Mouse (Mus musculus) gastrocnemius, adult 18-20 months (tissue): ENCODE results near the gene Mrnip. TPM values are rescaled to one million over a fixed set of nuclear protein-coding genes. Genes with fewer than 3 reads are reported as not detected.

Source experiments
- DNase-seq: peaks from one replicate; pipeline ENCODE4 v3.0.0; 2021; ENCODE audit warnings: low spot score
- microRNA-seq: library from miRNA; unstranded; fragments of <30 nt; microRNA quantifications from one replicate; pipeline ENCODE4 v1.2.0, GENCODE M21; 2021
- total RNA-seq, 2 experiments: library from RNA; stranded (reverse); gene quantifications; 2 replicates each; pipeline ENCODE4 v1.2.3; 2021

Gene Mrnip
- total RNA-seq, 2 experiments from 2014 or later, result 2.4 to 2.7 TPM

GRCm38 (mm10) chr11:50248473-50249171 is 74.4 kb downstream of the Mrnip start:
- no peak for DNase-seq

Small RNAs within 50 kb of the gene (microRNA-seq; reads per million reads assigned to microRNA genes)
- not detected for gene Mir6919

Other genes with a start within 250 kb of the Mrnip start
- gene Rnf130, start 149.1 kb upstream of the Mrnip start, total RNA-seq, result 10 to 100 TPM; 47.8 to 53.2 TPM
- 10 to 100 TPM; 21.3 to 22.8 TPM for gene Tbc1d9b, start 43.0 kb upstream of the Mrnip start, total RNA-seq
- 100 to 1,000 TPM; 521 to 604 TPM for gene Sqstm1, start 36.4 kb downstream of the Mrnip start, total RNA-seq
- gene Mgat4b, start 36.4 kb downstream of the Mrnip start, total RNA-seq, result 10 to 100 TPM; 38.3 to 39.1 TPM
- 1 to 10 TPM in 1 of 2 experiments, under 1 TPM in 1; 0.89 to 2.7 TPM for gene Ltc4s, start 64.2 kb downstream of the Mrnip start, total RNA-seq
- gene Maml1, start 117.9 kb downstream of the Mrnip start, total RNA-seq, result 1 to 10 TPM; 4.9 to 7.4 TPM
- gene Canx, start 151.2 kb downstream of the Mrnip start, total RNA-seq, result 100 to 1,000 TPM in 1 of 2 experiments, 10 to 100 TPM in 1; 92.2 to 110 TPM
- gene Cby3, start 180.0 kb downstream of the Mrnip start, total RNA-seq, result not detected
- 10 to 100 TPM; 74.6 to 98.6 TPM for gene Hnrnph1, start 202.5 kb downstream of the Mrnip start, total RNA-seq